Mouse (Mus musculus) heart, adult 2 months (tissue): ENCODE measurements around the gene Snx1. TPM values are rescaled to one million over a fixed set of nuclear protein-coding genes. Genes with fewer than 3 reads are reported as not detected.
A peak's percentile ranks its signal among the peaks of the same experiment; 100 is the strongest.

Experiments used
- DNase-seq, 2 experiments: peaks; one replicate each; pipeline ENCODE4 v3.0.0; 2021
- H3K27ac ChIP-seq: fragments of 200-600 bp; 2 replicates; pipeline ENCODE4 v1.8.1; 2022
- H3K27me3 ChIP-seq: fragments of 200-500 bp; 2 replicates; pipeline ENCODE4 v1.6.1; 2012; ENCODE audit warnings: mild to moderate bottlenecking, low read length, inconsistent platforms, mixed read lengths; ENCODE audit not compliant: control insufficient read depth, insufficient read depth
- H3K36me3 ChIP-seq: fragments of 200-500 bp; 2 replicates; pipeline ENCODE4 v1.6.1; 2012; ENCODE audit warnings: low read length, inconsistent platforms; ENCODE audit not compliant: control insufficient read depth, insufficient read depth
- H3K4me1 ChIP-seq: fragments of 200-500 bp; 2 replicates; pipeline ENCODE4 v1.6.1; 2011; ENCODE audit warnings: low read length; ENCODE audit not compliant: control insufficient read depth, insufficient read depth
- H3K4me3 ChIP-seq: fragments of 200-600 bp; 2 replicates; pipeline ENCODE4 v1.8.1; 2022
- H3K79me2 ChIP-seq: fragments of 200-500 bp; replicated peaks from 2 replicates; pipeline ENCODE4 v1.6.1; 2012; ENCODE audit warnings: mild to moderate bottlenecking, inconsistent platforms, low read length, moderate library complexity, mixed read lengths; ENCODE audit not compliant: control insufficient read depth, insufficient read depth
- H3K9ac ChIP-seq: fragments of 200-500 bp; 2 replicates; pipeline ENCODE4 v1.6.1; 2012; ENCODE audit warnings: low read depth, mild to moderate bottlenecking, control low read depth, inconsistent platforms, low read length, mixed read lengths
- CTCF ChIP-seq: fragments of 200-600 bp; IDR thresholded peaks from 2 replicates; pipeline ENCODE4 v1.8.1; 2022; ENCODE audit warnings: antibody characterized with exemption, mild to moderate bottlenecking, moderate library complexity
- EP300 ChIP-seq: fragments of 200-500 bp; IDR thresholded peaks from 2 replicates; pipeline ENCODE4 v1.6.1; 2011; ENCODE audit warnings: low read depth, low read length, control low read depth; ENCODE audit not compliant: insufficient read depth
- POLR2A ChIP-seq: fragments of 200-500 bp; IDR thresholded peaks from 2 replicates; pipeline ENCODE4 v1.6.1; 2011; ENCODE audit warnings: mild to moderate bottlenecking, low read depth, low read length, control low read depth; ENCODE audit not compliant: insufficient read depth
- WGBS: fragments of 180-500 bp; shearing (Covaris S2); methylation state at CpG from one replicate; pipeline ENCODE4 v1.1.7; 2018; 5-methylcytosine and 5-hydroxymethylcytosine counted together
- intact Hi-C: fragments of 180-260 bp; cut with DNase I; formaldehyde crosslinking; loops from one replicate; pipeline ENCODE4 v1.15.1; 2025
- polyA plus RNA-seq: library from polyadenylated mRNA; depleted of rRNA; stranded (reverse); fragments of >200 nt; gene quantifications from 2 replicates; pipeline ENCODE4 v1.2.3, GENCODE M21; 2012
- total RNA-seq, 2 experiments: library from RNA; stranded (reverse); gene quantifications; 2 replicates each; pipeline ENCODE4 v1.2.3; 2021

The Snx1 gene
- total and polyA plus RNA-seq, 3 experiments = 19.2 to 27.6 (median 24.8) TPM

DNA sequence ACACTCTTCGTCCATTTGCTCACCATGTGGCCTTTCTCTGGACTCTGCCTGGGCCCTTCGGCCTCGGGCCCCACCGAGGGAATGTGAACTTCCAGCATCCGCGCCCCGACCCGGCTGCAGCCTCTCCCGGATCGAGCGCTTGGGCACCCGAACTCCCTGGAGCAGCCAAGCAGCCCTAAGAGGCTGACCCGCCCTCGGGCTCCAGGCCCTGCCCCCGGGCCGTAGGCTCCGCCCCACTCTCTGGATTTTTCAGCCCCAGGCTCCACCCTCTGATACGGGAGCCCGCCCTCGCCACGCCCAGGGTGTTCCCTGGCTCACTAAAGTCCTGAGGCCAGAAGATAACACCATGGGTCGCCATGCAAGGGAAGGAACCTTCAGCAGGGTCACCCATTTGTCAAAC, 56.8 kb downstream of the Snx1 start, which contains the start of gene Snx22:
Gene Snx22 (minus strand): TSS at position 137 of the 400 bp plus-strand sequence.
- Histone ChIP-seq H3K27ac (no peak within 1 kb of the TSS), H3K4me3 (peak within 1 kb of the TSS; percentile 52), H3K36me3 (no peaks in the 10 kb centered on the region), H3K27me3 (peaks cover 2% of the 10 kb centered on the region; the same call in 1 of the 2 replicates), H3K9ac (peak within 1 kb of the TSS; percentile 36; the same call in 1 of the 2 replicates), H3K79me2 (no peaks in the 10 kb centered on the region), H3K4me1 (peaks cover 6% of the 10 kb centered on the region)
- peak; percentile 84 for DNase-seq
- 1% methylated on average over 22 of the region's 22 CpGs for WGBS
- intact Hi-C loops = no loop called here
- TF ChIP-seq EP300 (no peak), POLR2A (no peak), CTCF (no peak)

DNA sequence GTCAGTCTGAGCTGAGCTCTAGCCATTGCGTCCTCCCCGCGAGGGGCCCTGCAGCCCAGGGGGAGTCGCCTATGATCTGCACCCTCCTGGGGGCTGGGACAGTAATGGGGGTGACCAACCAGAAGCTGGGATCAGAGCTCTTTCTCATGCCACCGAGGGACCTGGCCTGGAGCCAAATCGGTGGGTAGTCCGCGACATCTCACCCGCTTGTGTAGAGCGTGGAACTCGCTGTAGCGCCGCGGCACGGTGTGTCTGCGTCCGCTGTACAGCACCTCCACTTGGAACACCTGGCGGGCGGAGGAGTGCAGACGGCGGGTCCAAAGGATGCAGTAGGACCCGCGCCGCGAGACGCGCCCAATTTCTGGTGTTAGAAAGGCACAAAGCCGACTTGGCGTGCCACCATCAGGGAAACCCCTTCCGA, 57.4 kb downstream of the Snx1 start:
- Histone ChIP-seq H3K9ac (peak overlapping the region; percentile 36; the same call in 1 of the 2 replicates), H3K4me1 (peaks cover 6% of the 10 kb centered on the region), H3K27ac (no peak overlapping the region), H3K4me3 (peak overlapping the region; percentile 52), H3K27me3 (peaks cover 2% of the 10 kb centered on the region; the same call in 1 of the 2 replicates), H3K36me3 (no peaks in the 10 kb centered on the region), H3K79me2 (no peaks in the 10 kb centered on the region)
- intact Hi-C loops = no loop called here
- DNase-seq = peak in 1 of 2 experiments; percentile 24
- no peak for TF ChIP-seq EP300
- no peak for TF ChIP-seq CTCF
- no peak for TF ChIP-seq POLR2A
- 1% methylated on average over 30 of the region's 30 CpGs for WGBS

GRCm38 (mm10) chr9:66068056-66068455, 58.3 kb downstream of the Snx1 start:
- Histone ChIP-seq H3K27ac (no peak overlapping the region), H3K36me3 (no peaks in the 10 kb centered on the region), H3K27me3 (peaks cover 2% of the 10 kb centered on the region; the same call in 1 of the 2 replicates), H3K4me3 (no peak overlapping the region), H3K9ac (no peak overlapping the region), H3K4me1 (peaks cover 6% of the 10 kb centered on the region), H3K79me2 (no peaks in the 10 kb centered on the region)
- WGBS = 73% methylated on average over 4 of the region's 4 CpGs
- intact Hi-C loops = no loop called here
- TF ChIP-seq POLR2A = no peak
- no peak for TF ChIP-seq CTCF
- TF ChIP-seq EP300 = no peak
- DNase-seq = no peak

GRCm38 (mm10) chr9:66067542-66067941, 58.8 kb downstream of the Snx1 start:
- H3K4me3 ChIP-seq = no peak overlapping the region
- DNase-seq = peak; percentile 57 to 63
- no peaks in the 10 kb centered on the region for H3K79me2 ChIP-seq
- no peak overlapping the region for H3K9ac ChIP-seq
- peaks cover 6% of the 10 kb centered on the region for H3K4me1 ChIP-seq
- intact Hi-C loops = no loop called here
- H3K27me3 ChIP-seq = peaks cover 2% of the 10 kb centered on the region; the same call in 1 of the 2 replicates
- no peak overlapping the region for H3K27ac ChIP-seq
- 49% methylated on average over 5 of the region's 5 CpGs for WGBS
- no peak for TF ChIP-seq POLR2A
- TF ChIP-seq EP300 = 0 out of 2 replicates have a peak, but pooled peaks have one; percentile 19
- peak; percentile 70 for TF ChIP-seq CTCF
- no peaks in the 10 kb centered on the region for H3K36me3 ChIP-seq

DNA sequence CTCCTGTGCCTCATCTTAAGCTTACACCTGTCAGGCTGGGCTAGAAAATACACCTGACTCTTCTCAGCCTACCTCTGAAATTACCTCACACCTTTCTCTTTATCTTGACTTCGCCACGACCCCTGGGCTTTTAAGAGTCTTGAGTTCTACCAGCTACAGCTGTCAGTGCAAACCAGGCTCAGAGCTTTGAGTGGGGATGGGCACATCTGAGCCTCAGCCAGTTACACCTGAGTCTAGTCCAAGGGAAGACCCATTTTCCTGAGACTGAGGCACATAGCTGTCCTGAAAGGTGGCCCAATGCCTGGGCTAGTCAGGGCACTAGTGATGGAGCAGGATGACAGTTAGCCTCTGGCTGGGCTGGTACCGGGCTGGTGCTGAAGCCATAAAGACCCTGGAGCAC, 59.6 kb downstream of the Snx1 start:
- no peak overlapping the region for H3K4me3 ChIP-seq
- no peaks in the 10 kb centered on the region for H3K79me2 ChIP-seq
- H3K27ac ChIP-seq = no peak overlapping the region
- no peaks in the 10 kb centered on the region for H3K36me3 ChIP-seq
- TF ChIP-seq CTCF (no peak), POLR2A (no peak), EP300 (no peak)
- H3K9ac ChIP-seq = no peak overlapping the region
- DNase-seq = no peak
- WGBS = 87% methylated on average over 3 of the region's 3 CpGs
- peaks cover 2% of the 10 kb centered on the region; the same call in 1 of the 2 replicates for H3K27me3 ChIP-seq
- peaks cover 6% of the 10 kb centered on the region for H3K4me1 ChIP-seq
- intact Hi-C loops = no loop called here

DNA sequence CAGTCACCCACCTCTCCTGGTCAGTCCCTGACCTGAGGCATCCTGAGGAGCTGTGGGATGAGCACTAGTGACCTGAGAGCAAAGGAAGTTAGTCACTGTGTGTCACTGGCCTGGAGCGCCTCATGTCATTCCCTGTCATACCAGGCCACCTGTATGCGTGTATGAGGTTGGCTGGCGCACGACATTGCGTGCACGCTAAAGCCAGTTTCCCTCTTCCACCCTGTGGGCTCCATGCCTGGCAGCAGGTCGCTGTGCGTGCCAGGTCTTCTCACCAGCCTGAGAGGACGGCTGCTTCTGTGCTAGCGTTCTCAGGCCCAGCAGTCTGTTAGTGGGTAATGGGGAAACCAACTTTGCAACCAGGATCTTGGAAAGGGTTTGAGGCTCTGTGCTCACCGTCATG, 62.1 kb downstream of the Snx1 start:
- Histone ChIP-seq H3K79me2 (no peaks in the 10 kb centered on the region), H3K27ac (no peak overlapping the region), H3K9ac (no peak overlapping the region), H3K36me3 (no peaks in the 10 kb centered on the region), H3K27me3 (peaks cover 2% of the 10 kb centered on the region; the same call in 1 of the 2 replicates), H3K4me3 (no peak overlapping the region), H3K4me1 (peaks cover 10% of the 10 kb centered on the region)
- intact Hi-C loops = loop anchor here (5.0 kb wide), 1 partner anchor 157 kb away; the partner anchor contains the start of genes Csnk1g1 and Trip4
- no peak for DNase-seq
- WGBS = 96% methylated on average over 11 of the region's 11 CpGs
- no peak for TF ChIP-seq CTCF
- TF ChIP-seq EP300 = no peak
- TF ChIP-seq POLR2A = no peak

DNA sequence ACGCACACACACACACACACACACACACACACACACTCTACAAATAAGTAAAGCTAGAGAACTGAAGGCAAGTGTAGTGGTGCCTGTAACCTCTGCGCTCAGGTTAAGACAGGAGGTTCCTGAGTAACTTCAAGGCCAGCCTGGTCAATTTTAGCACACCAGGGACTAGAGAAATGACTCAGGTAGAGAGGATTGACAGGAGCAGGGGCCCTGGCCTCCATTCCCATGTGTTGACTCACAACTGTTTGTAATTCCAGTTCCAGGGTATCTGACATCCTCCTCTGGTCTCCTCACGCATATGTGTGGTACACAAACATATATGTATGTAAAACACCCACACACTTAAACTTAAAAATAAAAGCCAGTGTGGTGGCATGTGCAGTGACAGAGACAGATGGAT, 62.9 kb downstream of the Snx1 start:
- no peak for TF ChIP-seq EP300
- TF ChIP-seq POLR2A = no peak
- no peak for TF ChIP-seq CTCF
- no peak for DNase-seq
- Histone ChIP-seq H3K27ac (no peak overlapping the region), H3K79me2 (no peaks in the 10 kb centered on the region), H3K9ac (no peak overlapping the region), H3K4me3 (no peak overlapping the region), H3K4me1 (peaks cover 5% of the 10 kb centered on the region), H3K27me3 (no peaks in the 10 kb centered on the region), H3K36me3 (no peaks in the 10 kb centered on the region)
- WGBS = 84% methylated on average over 3 of the region's 3 CpGs
- intact Hi-C loops = loop anchor here (5.0 kb wide), 1 partner anchor 156 kb away; the partner anchor contains the start of genes Csnk1g1 and Trip4
